Mouse (Mus musculus) kidney, adult 10 weeks (tissue): ENCODE measurements around the gene Slc4a8. TPM values are rescaled to one million over a fixed set of nuclear protein-coding genes. Genes with fewer than 3 reads are reported as not detected.

Experiments
- polyA plus RNA-seq: library from polyadenylated mRNA; stranded (reverse); fragments of 350-450 nt; fragmentation: Illumina TruSeq; extraction: RNeasy Lipid Tissue Mini Kit (QIAGEN cat#74804); gene quantifications from one replicate; pipeline ENCODE4 v1.2.3, GENCODE M21; 2014; ENCODE audit warnings: low read depth, low replicate concordance

Gene Slc4a8
- 6.3 TPM for polyA plus RNA-seq

DNA sequence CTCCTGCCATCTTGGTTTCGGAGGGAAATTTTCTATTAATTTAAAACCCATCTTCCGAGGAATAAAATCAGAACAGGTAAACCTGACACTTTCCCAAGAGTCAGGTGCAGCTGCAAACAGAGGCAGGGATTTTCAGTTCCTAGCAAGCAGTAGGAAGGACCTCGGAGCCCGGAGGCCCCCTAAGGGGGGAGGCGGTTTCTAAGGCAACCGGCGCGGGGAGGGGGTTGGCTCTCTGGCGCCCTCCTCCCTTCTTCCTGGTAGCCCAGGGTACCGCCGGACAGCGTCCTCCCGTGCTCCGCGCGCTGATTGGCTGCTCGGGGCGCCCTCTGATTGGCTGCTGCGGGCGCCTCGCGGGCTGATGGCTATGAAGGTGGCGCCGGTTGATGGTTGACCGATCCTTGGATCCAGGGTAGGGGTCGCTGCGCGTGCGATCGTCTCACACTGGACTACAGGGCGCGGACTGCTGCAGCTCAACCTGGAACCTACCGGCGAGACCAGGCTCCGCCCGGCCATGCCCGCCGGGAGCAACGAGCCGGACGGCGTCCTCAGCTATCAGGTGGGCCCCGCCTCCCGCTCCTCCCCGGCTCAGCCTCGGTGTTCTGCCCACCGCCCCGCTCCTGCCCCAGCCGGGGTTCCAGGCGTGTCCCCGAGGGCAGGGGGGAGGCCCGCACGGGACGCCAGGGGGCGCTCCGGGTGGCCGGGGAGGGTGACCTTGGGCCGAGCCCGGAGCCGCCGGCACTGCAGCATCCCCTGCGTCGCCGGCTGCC, at the start of gene Slc4a8:
TSS of gene Slc4a8 (plus strand) at position 329 of the 767 bp plus-strand sequence.

DNA sequence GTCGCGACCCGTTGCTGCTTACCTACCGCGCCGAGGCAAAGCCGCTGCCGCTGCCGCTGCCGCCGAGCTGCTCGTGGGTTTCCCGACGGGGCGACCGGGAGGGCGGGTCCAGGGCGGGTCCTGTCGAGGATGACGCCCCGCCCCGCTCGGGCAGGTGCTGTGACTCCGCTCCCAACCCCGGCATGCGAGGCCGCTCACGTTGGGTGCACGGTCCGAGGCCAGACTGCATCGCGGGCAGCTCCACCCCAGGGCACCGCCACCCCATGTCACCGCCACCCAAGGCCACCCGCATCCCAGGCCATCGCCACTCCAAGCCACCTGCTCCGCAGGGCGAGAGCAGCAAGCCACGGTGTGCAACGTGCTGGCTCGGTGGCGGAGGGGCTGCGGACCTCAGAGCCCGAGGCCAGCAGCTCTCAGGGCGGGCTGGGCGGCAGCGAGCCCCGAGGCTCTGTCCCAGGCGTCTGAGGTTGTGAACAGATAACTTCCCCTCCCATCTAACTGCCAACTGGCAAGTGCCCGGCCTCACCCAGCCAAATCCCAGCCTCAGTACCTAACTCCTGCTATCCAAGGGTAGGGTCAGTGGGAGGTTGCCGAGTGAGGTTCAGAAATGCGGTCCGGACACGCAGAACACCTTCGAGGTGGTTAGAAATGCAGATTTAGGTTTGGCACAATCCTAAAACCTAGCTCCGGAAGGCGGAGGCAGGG, 32.1 kb upstream of the Slc4a8 start, which contains the start of gene Galnt6:
TSS of gene Galnt6 (minus strand) at position 96 of the 705 bp plus-strand sequence.

DNA sequence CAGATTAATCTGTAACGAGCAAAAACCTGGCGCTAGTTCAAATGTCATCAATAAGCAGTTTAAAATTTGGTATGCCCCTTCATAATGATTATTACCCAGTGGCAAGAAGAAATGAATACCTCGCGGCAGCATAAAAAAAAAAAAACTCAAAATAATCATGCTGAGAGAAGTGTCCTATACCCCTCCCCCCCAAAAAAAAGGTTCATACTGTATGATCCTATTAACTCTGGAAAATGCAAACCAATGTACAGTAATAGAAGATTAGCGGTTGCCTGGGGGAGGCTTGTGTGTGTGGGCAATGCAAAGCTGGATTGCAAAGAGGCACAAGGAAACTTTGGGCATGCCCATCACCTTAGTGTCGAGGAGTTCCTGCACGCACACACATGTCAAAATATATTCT, 108.0 kb downstream of the Slc4a8 start, which contains the start of gene Scn8a:
TSS of gene Scn8a (plus strand) at position 301 of the 400 bp plus-strand sequence.

Other genes starting within 250 kb of the Slc4a8 start
- 9.4 TPM for gene Tfcp2, start 209.7 kb upstream of the Slc4a8 start, polyA plus RNA-seq
- 4.9 TPM for gene Pou6f1, start 161.8 kb upstream of the Slc4a8 start, polyA plus RNA-seq
- 293 TPM for gene Dazap2, start 146.4 kb upstream of the Slc4a8 start, polyA plus RNA-seq
- 1.0 TPM for gene Smagp, start 124.8 kb upstream of the Slc4a8 start, polyA plus RNA-seq
- not detected for gene Bin2, start 92.2 kb upstream of the Slc4a8 start, polyA plus RNA-seq
- gene Cela1, start 73.8 kb upstream of the Slc4a8 start, polyA plus RNA-seq, result 21.6 TPM
- gene Galnt6, start 32.4 kb upstream of the Slc4a8 start, polyA plus RNA-seq, result 0.16 TPM
- 0.36 TPM for gene Scn8a, start 108.1 kb downstream of the Slc4a8 start, polyA plus RNA-seq